Mouse (Mus musculus) MEL (cell line): ENCODE measurements around the gene Mcur1. TPM values are rescaled to one million over a fixed set of nuclear protein-coding genes. Genes with fewer than 3 reads are reported as not detected.

Experiments
- DNase-seq: peaks from one replicate; pipeline ENCODE4 v3.0.0; 2011; ENCODE audit warnings: low read depth, low spot score
- H3K27ac ChIP-seq: 2 replicates; pipeline ENCODE4 v1.5.1; 2012; ENCODE audit warnings: low read depth, mild to moderate bottlenecking, control low read depth, low read length, moderate library complexity; ENCODE audit not compliant: control insufficient read depth
- H3K27me3 ChIP-seq, 2 experiments: fragments of 150-350 bp in 1 of 2; sonication (generic) in 1 of 2; 2 replicates each; pipeline ENCODE4 v1.6.1; 2012; ENCODE audit warnings: low read length in 2 of 2, mild to moderate bottlenecking in 2 of 2, improper control_type of control experiment in 1 of 2, moderate library complexity in 1 of 2; ENCODE audit not compliant: insufficient read depth in 2 of 2, control insufficient read depth in 1 of 2
- H3K36me3 ChIP-seq, 2 experiments: 2 replicates each; pipeline ENCODE4 v1.6.1; 2012 to 2014; ENCODE audit warnings: low read length in 2 of 2, improper control_type of control experiment in 1 of 2, inconsistent platforms in 1 of 2, mild to moderate bottlenecking in 1 of 2; ENCODE audit not compliant: insufficient read depth in 2 of 2, control insufficient read depth in 1 of 2
- H3K4me1 ChIP-seq, 2 experiments: fragments of 150-350 bp in 1 of 2; sonication (generic) in 1 of 2; 2 replicates each; pipeline ENCODE4 v1.6.1; 2012; ENCODE audit warnings: low read length in 2 of 2, improper control_type of control experiment in 1 of 2, mild to moderate bottlenecking in 1 of 2; ENCODE audit not compliant: insufficient read depth in 2 of 2, control insufficient read depth in 1 of 2
- H3K4me3 ChIP-seq, 2 experiments: fragments of 150-350 bp in 1 of 2; sonication (generic) in 1 of 2; 2 replicates each; pipeline ENCODE4 v1.5.1; 2012; ENCODE audit warnings: low read depth in 2 of 2, low read length in 2 of 2, mild to moderate bottlenecking in 2 of 2, moderate library complexity in 2 of 2, control low read depth in 1 of 2, improper control_type of control experiment in 1 of 2; ENCODE audit not compliant: control insufficient read depth in 1 of 2, insufficient read depth in 1 of 2
- H3K79me2 ChIP-seq: 2 replicates; pipeline ENCODE4 v1.6.1; 2012; ENCODE audit warnings: mild to moderate bottlenecking, low read length, moderate library complexity; ENCODE audit not compliant: control insufficient read depth, poor library complexity, insufficient read depth
- H3K9ac ChIP-seq: 2 replicates; pipeline ENCODE4 v1.6.1; 2012; ENCODE audit warnings: low read depth, mild to moderate bottlenecking, control low read depth, low read length, moderate library complexity; ENCODE audit not compliant: control insufficient read depth, poor library complexity, severe bottlenecking
- H3K9me3 ChIP-seq: fragments of 150-350 bp; sonication (generic); replicated peaks from 2 replicates; pipeline ENCODE4 v1.6.1; 2012; ENCODE audit warnings: mild to moderate bottlenecking, low read length, improper control_type of control experiment, moderate library complexity; ENCODE audit not compliant: insufficient read depth
- CHD2 ChIP-seq: IDR thresholded peaks from 2 replicates; pipeline ENCODE4 v1.6.1; 2011; ENCODE audit warnings: low read length, improper control_type of control experiment
- EP300 ChIP-seq, 2 experiments: IDR thresholded peaks; 2 replicates each; pipeline ENCODE4 v1.6.1; 2011; ENCODE audit warnings: improper control_type of control experiment in 2 of 2, low read length in 2 of 2, low read depth in 1 of 2, mild to moderate bottlenecking in 1 of 2
- ETS1 ChIP-seq: IDR thresholded peaks from 2 replicates; pipeline ENCODE4 v1.6.1; 2012; ENCODE audit warnings: low read depth, mild to moderate bottlenecking, inconsistent platforms, low read length, improper control_type of control experiment, moderate library complexity
- KAT2A ChIP-seq: conservative IDR thresholded peaks from 2 replicates; pipeline ENCODE4 v1.6.1; 2012; ENCODE audit warnings: low read depth, low read length, improper control_type of control experiment, inconsistent platforms
- MAFK ChIP-seq: IDR thresholded peaks from 2 replicates; pipeline ENCODE4 v1.6.1; 2011; ENCODE audit warnings: low read depth, mild to moderate bottlenecking, low read length, improper control_type of control experiment, borderline replicate concordance
- MAX ChIP-seq: IDR thresholded peaks from 2 replicates; pipeline ENCODE4 v1.6.1; 2011; ENCODE audit warnings: low read length, improper control_type of control experiment
- MEF2A ChIP-seq: IDR thresholded peaks from 2 replicates; pipeline ENCODE4 v1.6.1; 2014; ENCODE audit warnings: low read depth, mild to moderate bottlenecking, inconsistent platforms, low read length, improper control_type of control experiment; ENCODE audit not compliant: poor library complexity, insufficient replicate concordance, severe bottlenecking; ENCODE audit errors: extremely low read depth
- RCOR1 ChIP-seq: IDR thresholded peaks from 2 replicates; pipeline ENCODE4 v1.6.1; 2012; ENCODE audit warnings: low read depth, mild to moderate bottlenecking, inconsistent platforms, low read length, improper control_type of control experiment
- SIN3A ChIP-seq: IDR thresholded peaks from 2 replicates; pipeline ENCODE4 v1.6.1; 2012; ENCODE audit warnings: low read length, improper control_type of control experiment, inconsistent platforms
- SMC3 ChIP-seq: IDR thresholded peaks from 2 replicates; pipeline ENCODE4 v1.6.1; 2011; ENCODE audit warnings: low read depth, low read length, improper control_type of control experiment
- TAL1 ChIP-seq: IDR thresholded peaks from 2 replicates; pipeline ENCODE4 v1.6.1; 2012; ENCODE audit warnings: mild to moderate bottlenecking, inconsistent platforms, low read length, moderate library complexity, mixed read lengths
- USF2 ChIP-seq, 2 experiments: IDR thresholded peaks; 2 replicates each; pipeline ENCODE4 v1.6.1; 2011 to 2012; ENCODE audit warnings: improper control_type of control experiment in 2 of 2, low read length in 2 of 2, borderline replicate concordance in 1 of 2, inconsistent platforms in 1 of 2, low read depth in 1 of 2, mild to moderate bottlenecking in 1 of 2; ENCODE audit not compliant: insufficient read depth in 1 of 2
- ZC3H11A ChIP-seq: IDR thresholded peaks from 2 replicates; pipeline ENCODE4 v1.6.1; 2012; ENCODE audit warnings: low read depth, mild to moderate bottlenecking, inconsistent platforms, low read length, improper control_type of control experiment
- ZKSCAN1 ChIP-seq: IDR thresholded peaks from 2 replicates; pipeline ENCODE4 v1.6.1; 2012; ENCODE audit warnings: low read depth, mild to moderate bottlenecking, inconsistent platforms, low read length, improper control_type of control experiment, moderate library complexity
- ZMIZ1 ChIP-seq: IDR thresholded peaks from 2 replicates; pipeline ENCODE4 v1.6.1; 2012; ENCODE audit warnings: low read depth, mild to moderate bottlenecking, inconsistent platforms, low read length, improper control_type of control experiment, moderate library complexity
- ZNF384 ChIP-seq: IDR thresholded peaks from 2 replicates; pipeline ENCODE4 v1.6.1; 2012; ENCODE audit warnings: low read depth, mild to moderate bottlenecking, inconsistent platforms, low read length, improper control_type of control experiment
- polyA plus RNA-seq, 2 experiments: library from polyadenylated mRNA; stranded (reverse) in 1 of 2; unstranded in 1 of 2; fragments of >175 nt in 1 of 2; fragments of >200 nt in 1 of 2; gene quantifications; 2 replicates each; pipeline versions ENCODE4 v1.2.1 to v1.2.4; 2012; ENCODE audit warnings: low replicate concordance in 2 of 2, low read depth in 1 of 2; ENCODE audit not compliant: insufficient read length in 2 of 2, insufficient read depth in 1 of 2, missing spikeins in 1 of 2
- total RNA-seq: library from RNA; depleted of rRNA; stranded (reverse); fragments of 300-350 nt; gene quantifications from 2 replicates; pipeline ENCODE4 v1.2.3, GENCODE M21; 2012

Mcur1 gene
- total and polyA plus RNA-seq, 3 experiments: 8.4 to 19.7 TPM; not detected in 1

- H3K4me3 ChIP-seq: no peak overlapping the region
- no peaks in the 10 kb centered on the region for H3K4me1 ChIP-seq
- no peak for DNase-seq
- no peaks in the 10 kb centered on the region for H3K9me3 ChIP-seq
- no peaks in the 10 kb centered on the region for H3K79me2 ChIP-seq
- H3K9ac ChIP-seq: no peak overlapping the region
- no peaks in the 10 kb centered on the region for H3K36me3 ChIP-seq
- H3K27me3 ChIP-seq: no peaks in the 10 kb centered on the region; a peak in 1 of 4 replicates
- H3K27ac ChIP-seq: no peak overlapping the region
- TF ChIP-seq ETS1: no peak
- no peak for TF ChIP-seq MAFK
- no peak for TF ChIP-seq RCOR1
Measured at GRCm38 (mm10) chr13:43608854-43609253, 48.9 kb upstream of the Mcur1 start.

DNA sequence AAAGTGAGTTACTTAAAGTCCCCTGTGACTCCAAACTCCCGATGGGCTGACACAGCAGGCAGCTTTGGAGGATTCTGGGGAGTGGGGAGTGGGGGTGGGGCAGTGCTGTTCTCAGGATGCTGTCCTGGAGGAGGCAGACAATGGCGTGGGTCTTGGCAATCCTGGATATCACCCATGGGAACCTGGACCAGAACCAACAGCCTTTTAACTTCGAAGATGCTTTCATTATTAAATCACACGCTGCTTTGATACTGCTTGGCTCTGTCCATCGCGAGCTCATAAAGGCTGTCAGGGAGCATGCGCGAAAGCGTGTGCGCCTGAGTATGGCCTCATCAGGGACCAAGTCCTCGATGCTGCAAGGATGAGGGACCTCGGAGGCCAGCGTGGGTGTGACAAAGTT, 43.1 kb upstream of the Mcur1 start:
- Histone ChIP-seq H3K9ac (no peak overlapping the region), H3K4me1 (no peaks in the 10 kb centered on the region), H3K9me3 (no peaks in the 10 kb centered on the region), H3K27me3 (no peaks in the 10 kb centered on the region; a peak in 1 of 4 replicates), H3K4me3 (no peak overlapping the region), H3K36me3 (no peaks in the 10 kb centered on the region), H3K79me2 (no peaks in the 10 kb centered on the region), H3K27ac (no peak overlapping the region)
- no peak for DNase-seq
- TF ChIP-seq MAX (no peak), CHD2 (no peak), EP300 (IDR thresholded peaks at IDR 0.05; ENCODE audit: low read depth in 1 of 2, low read length in 2 of 2) (no peak)

- H3K79me2 ChIP-seq: no peaks in the 10 kb centered on the region
- H3K9me3 ChIP-seq: no peaks in the 10 kb centered on the region
- H3K36me3 ChIP-seq: no peaks in the 10 kb centered on the region
- no peak overlapping the region for H3K9ac ChIP-seq
- no peaks in the 10 kb centered on the region for H3K4me1 ChIP-seq
- no peak overlapping the region for H3K27ac ChIP-seq
- DNase-seq: no peak
- H3K27me3 ChIP-seq: no peaks in the 10 kb centered on the region; a peak in 1 of 4 replicates
- TF ChIP-seq SIN3A (no peak), ZNF384 (no peak), ZC3H11A (no peak), EP300 (IDR thresholded peaks at IDR 0.05; ENCODE audit: low read depth in 1 of 2, low read length in 2 of 2) (no peak), TAL1 (no peak), SMC3 (no peak), ZMIZ1 (no peak), MEF2A (no peak), ZKSCAN1 (no peak), KAT2A (no peak), USF2 (IDR thresholded peaks at IDR 0.05; ENCODE audit: borderline replicate concordance in 1 of 2, insufficient read depth in 1 of 2, low read depth in 1 of 2, low read length in 2 of 2) (no peak)
- no peak overlapping the region for H3K4me3 ChIP-seq
Measured at GRCm38 (mm10) chr13:43602440-43602839, 42.4 kb upstream of the Mcur1 start.
